Mouse (Mus musculus): ENCODE results near the gene Kmt5c.
"Not testable (repeated sequence)": the region's sequence is repeated elsewhere in the genome, so short reads cannot be mapped to it uniquely, and the experiment has no call there.

Kmt5c gene

GRCm38 (mm10) chr7:4789436-4789935 lies 49.6 kb downstream of the Kmt5c start, which contains the start of gene Tmem238:
Gene Tmem238 (minus strand): TSS chr7:4789656.
- DNase-seq (ENCODE audit: low spot score) = peak; percentile 48

DNA sequence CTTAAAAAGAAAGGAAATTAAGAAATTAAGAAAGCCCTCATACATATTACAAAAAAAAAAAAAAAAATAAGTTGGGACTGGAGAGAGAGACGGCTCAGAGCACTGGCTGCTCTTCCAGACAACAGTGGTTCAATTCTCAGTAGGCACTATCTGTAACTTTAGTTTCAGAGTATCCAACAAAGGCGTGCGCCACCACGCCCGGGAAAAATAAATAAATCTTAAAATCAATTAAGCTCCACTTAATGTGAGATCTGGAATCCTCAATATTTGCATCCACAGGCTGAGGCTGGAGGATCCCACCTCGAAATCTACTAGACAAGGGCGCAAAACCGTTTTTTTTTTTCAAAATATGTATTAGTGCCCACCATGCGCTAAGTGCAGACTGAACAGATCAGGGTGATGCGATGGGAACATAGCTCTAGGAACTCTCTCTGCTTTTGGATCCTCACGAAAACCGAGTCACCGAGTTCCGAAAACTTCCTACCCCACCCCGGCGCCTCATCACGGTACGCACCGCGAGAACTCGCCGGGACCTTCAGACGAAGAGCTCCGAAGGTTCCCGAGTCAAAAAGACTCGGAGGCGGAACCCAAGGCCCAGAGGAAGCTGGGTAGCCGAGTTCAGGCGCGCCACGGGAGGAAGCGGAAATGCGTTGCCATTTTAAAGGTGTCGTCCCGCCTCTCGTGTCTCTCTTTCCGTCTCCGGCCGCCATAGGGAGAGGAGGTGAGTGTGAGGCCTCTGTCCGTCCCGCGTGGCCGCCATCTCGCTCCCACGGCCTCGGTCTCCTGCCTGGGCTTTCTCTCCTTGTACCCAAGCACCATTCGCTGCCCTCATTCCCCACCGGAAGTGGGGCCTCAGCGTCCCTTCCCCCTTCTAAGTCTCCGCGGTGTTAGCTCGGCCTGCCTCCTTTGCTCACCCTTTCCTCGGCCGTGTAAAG lies 52.6 kb downstream of the Kmt5c start, which contains the start of gene Rpl28:
Rpl28 (plus strand) TSS at position 597 of the 935 bp plus-strand sequence.
- DNase-seq (ENCODE audit: low spot score) = peak; percentile 91

DNA sequence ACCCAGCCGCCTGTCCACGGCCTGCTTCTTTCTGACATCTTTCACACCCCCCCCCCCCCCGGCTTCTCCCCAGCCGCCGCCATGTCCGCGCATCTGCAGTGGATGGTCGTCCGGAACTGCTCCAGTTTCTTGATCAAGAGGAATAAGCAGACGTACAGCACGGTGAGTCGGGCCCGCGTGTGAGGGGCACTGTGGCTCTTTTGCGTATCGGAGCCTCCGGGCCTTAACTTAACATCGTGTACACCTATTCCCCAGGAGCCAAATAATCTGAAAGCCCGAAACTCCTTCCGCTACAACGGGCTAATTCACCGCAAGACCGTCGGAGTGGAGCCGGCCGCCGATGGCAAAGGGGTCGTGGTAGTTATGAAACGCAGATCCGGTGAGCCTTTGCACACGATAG lies 53.3 kb downstream of the Kmt5c start:
- DNase-seq (ENCODE audit: low spot score) = not testable (repeated sequence)

GRCm38 (mm10) chr7:4793674-4794073 lies 53.8 kb downstream of the Kmt5c start:
- no peak for DNase-seq (ENCODE audit: low spot score)

DNA sequence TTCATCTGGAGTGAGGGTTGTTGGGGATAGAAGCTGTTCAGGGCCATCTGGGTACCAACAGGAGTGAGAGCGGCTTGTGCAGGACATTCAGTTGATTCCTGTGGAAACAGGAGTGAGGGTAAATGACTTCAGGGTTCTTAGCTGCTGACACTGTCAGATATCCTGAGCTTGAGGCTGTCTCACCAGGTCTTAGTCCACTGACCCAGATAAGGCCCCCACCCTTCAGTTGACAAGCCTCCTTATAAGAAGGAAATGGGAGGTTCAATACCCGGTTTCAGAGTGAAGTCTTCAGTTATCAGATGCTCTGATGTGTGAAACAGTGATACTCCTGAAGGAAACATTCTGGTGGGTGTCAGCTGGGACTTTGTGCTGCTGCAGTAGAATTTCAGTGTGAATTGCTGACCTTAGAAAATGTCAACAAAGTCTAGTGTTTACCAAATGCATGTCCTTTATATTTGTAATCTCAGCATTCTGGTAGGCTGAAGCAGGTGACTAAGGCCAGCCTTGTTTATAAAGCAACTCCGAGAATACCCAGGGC lies 54.8 kb downstream of the Kmt5c start:
- no peak for DNase-seq (ENCODE audit: low spot score)

- no peak for DNase-seq (ENCODE audit: low spot score)
Observed at GRCm38 (mm10) chr7:4795767-4796433, 56.0 kb downstream of the Kmt5c start.
